Mouse (Mus musculus): ENCODE measurements around the gene Pde10a.

The Pde10a gene

GRCm38 (mm10) chr17:8965177-8965576 is 440.0 kb downstream of the Pde10a start:
- DNase-seq (ENCODE audit: low spot score in 2 of 2), result no peak

DNA sequence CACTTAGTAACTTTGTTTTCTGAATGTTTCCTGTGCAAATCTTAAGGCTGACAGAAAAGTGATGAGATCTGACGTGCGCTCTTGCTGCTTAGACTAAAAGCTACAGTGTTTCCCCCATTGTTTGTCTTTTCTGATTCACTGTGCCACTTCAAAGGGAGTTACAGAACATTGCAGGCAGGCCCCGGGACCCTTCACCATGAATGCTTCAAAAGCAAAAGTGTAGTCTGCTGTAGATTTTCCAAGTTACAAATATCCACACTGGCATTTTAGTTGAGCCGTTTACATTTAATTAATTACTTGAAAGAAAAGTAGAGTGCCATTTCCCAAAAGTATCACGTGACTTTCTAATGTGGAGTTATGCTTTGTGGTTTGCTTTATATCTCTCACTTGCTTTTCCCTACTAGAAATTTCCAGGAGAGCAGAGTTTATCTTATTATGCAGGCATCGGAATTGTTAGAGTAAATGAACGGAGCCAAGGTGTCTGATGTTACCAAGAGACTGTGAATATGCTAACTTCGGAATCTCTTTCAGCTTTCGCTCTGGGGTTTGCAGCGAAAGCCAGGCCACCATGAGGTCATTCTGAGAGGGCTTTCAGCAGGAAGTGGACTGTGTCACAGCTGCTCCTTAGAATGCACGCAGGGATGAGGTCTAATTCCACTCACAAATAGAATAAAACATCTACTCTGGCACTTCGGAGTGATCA is 447.1 kb downstream of the Pde10a start:
- DNase-seq (ENCODE audit: low spot score in 2 of 2), result no peak

- DNase-seq (ENCODE audit: low spot score in 2 of 2), result no peak
These were observed 448.2 kb downstream of the Pde10a start for GRCm38 (mm10) chr17:8973331-8973730.

DNA sequence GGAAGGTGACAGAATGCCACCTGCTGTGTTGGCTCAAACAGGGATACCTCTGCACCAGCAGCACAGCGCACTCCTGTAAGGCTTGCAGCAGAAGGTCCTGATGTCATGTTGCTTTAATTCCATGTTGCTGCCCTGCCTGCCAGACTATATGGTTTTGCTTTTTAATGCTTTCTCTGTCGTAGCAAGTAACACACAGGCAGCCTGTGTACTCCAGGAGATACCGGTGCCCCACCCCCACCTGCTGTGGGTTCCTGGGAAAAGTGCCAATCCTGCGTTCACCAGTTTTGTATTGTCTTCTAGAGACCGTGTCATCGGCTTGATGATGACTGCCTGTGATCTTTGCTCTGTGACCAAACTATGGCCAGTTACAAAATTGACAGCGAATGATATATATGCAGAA is 449.3 kb downstream of the Pde10a start:
- DNase-seq (ENCODE audit: low spot score in 2 of 2), result no peak

DNA sequence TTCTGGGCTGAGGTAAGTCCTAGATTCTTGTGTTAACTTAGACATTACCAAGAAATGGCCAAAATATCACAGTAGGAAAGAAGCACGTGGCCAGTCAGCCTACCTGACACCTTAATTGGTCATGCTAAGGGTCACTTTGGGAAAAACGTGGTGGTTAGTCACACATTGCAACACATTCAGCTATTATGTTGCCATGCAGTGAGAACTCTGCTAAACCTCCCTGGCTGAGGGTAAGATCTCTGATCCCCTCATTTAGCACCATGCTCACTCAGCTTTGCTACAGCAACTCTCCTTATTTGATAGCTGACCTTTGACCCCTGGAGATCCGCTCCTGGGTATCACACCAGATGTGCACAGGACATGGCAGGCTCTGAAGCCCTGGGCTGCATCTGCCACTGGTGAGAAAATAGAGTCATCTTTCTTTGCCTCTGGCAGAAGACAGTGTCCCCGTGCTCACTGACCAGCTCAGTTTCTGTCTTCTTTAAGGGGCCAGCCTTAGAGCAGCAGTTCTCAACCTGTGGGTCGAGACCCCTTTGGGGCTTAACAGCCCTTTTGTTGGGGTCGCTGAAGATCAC is 449.7 kb downstream of the Pde10a start:
- DNase-seq (ENCODE audit: low spot score in 2 of 2), result no peak

DNA sequence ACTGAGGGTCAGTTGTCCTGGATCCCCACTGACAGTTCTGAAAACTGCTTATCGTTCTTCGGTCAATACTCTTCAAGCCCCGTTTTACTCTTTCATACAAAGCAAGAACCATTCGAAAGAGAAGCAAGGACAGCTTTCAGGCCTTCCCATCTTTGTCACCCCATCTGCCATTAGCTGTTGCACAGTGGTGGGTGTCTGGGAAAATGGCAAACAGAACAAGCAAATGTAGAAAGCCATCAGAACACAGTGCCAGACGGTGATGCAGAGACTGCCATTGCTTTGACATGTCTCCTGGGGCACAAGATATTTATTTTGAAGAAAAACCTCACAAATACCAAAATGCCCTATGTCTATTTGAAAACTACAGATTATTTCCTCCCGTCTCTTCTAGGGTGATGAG is 451.6 kb downstream of the Pde10a start:
- DNase-seq (ENCODE audit: low spot score in 2 of 2), result no peak

DNA sequence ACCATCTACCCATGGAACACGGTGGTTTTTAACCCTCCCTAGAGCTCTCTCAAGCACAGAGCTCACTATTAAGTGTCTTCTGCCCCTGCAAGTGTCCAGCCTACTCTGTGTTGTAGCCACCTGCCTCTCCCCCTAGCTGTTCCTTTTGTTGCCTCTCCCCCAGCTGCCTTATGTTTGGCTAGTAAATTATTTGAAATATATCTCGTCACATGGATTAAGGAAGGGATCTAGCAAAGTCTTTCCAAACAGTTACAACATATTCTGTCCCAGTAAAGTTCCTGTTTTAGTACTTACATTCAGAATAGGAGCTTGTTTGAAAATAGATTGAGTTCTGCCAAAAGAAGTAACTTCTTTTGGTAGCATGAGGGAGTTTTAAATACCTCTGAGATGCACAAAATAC is 452.1 kb downstream of the Pde10a start:
- DNase-seq (ENCODE audit: low spot score in 2 of 2), result no peak

- no peak for DNase-seq (ENCODE audit: low spot score in 2 of 2)
These were observed 458.4 kb downstream of the Pde10a start for GRCm38 (mm10) chr17:8983576-8983975.

DNA sequence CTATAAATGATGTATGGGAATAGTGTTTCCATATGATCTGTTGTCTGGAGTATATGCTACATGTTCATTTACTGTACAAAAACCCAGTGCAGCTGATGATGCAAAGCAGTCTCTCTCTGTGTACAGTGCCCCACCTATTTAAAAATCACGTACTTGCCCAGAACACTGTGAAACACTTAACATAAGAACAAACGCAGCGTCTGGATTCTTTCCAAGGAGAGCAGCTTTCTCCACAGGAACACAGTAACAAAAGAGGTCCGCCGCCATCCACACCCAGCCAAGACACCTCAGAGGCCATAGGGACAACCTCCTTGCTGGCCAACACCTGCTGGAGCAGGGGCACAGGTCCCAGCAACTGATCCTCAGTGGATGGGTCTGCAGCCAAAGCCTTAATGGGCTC is 460.5 kb downstream of the Pde10a start:
- peak in 1 of 2 experiments; percentile 24 for DNase-seq (ENCODE audit: low spot score in 2 of 2)

DNA sequence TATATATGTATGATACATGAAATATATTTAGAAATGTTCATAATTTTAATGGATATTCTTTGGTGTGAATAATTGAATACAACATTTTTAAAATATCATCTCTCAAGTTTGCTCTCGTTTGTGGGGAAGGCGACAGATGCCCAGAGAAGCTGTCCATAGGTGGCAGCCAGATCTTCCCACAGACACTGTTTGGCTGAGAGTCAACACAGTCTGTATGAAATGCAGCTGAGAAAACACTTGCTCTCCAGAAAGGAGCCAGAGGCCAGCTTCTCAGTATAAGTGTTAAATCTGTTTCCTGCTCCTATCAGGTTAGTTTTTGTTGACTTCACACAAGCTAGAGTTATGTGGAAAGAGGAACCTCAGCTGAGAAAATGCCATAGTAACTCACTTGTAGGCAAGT is 461.4 kb downstream of the Pde10a start:
- DNase-seq (ENCODE audit: low spot score in 2 of 2), result peak; percentile 59 to 64

GRCm38 (mm10) chr17:8987369-8987768 is 462.2 kb downstream of the Pde10a start:
- no peak for DNase-seq (ENCODE audit: low spot score in 2 of 2)

DNA sequence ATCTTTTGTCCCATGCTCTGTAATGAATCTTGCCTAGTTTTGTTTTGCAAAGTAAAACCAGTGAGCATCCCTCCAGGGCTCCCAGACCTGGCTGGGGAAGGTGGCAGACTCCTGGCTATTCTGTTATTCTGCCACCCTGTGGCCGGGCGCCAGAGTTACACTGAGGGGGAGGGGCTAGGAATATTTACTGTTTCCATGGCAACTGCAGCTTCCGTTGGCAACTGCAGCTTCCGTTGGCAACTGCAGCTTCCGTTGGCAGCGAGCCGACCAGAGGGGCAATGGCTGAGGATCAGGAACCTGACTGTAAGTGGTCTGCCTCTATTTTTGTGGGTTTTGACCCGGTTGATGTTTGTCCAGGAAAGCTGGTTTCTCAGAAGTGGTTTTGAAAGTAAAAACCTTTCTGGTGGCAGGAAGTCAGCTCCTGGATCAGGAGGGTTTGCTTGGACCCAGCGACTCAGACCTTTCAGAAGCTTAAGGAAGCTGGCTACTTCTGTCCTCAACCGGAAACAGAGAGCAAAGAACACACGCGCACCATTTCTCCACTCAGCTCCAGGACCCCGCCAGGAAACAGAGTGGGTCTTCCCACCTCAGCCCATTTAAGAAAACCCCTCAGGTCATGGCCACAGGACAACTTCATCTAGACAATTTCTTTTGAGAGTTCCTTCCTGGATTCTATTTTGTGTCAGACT is 463.1 kb downstream of the Pde10a start, which contains the start of gene 1700010I14Rik:
Gene 1700010I14Rik (plus strand): TSS at position 215 of the 689 bp plus-strand sequence.
- peak; percentile 88 to 90 for DNase-seq (ENCODE audit: low spot score in 2 of 2)

DNA sequence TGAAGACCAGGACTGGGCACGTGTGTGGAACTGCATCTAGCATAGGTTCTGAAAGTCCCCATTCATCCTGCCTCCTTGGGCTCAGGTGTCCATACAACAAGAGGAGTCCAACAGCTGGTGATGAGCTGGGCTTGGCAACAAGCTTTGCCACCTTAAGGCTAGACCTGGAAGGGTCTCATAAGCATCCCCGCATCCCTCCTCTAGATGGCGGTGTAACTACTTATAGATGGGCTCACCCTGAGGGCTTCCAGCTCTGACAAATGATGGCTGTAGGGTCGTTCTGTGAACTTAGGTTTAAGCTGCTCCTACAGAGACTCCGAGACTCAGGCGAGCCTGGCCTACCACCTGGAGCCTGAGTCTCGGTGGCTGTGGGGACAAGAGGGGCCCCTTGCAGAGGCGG is 466.0 kb downstream of the Pde10a start:
- peak; percentile 37 to 42 for DNase-seq (ENCODE audit: low spot score in 2 of 2)

- no peak for DNase-seq (ENCODE audit: low spot score in 2 of 2)
These were observed 470.2 kb downstream of the Pde10a start for GRCm38 (mm10) chr17:8995344-8995743.

DNA sequence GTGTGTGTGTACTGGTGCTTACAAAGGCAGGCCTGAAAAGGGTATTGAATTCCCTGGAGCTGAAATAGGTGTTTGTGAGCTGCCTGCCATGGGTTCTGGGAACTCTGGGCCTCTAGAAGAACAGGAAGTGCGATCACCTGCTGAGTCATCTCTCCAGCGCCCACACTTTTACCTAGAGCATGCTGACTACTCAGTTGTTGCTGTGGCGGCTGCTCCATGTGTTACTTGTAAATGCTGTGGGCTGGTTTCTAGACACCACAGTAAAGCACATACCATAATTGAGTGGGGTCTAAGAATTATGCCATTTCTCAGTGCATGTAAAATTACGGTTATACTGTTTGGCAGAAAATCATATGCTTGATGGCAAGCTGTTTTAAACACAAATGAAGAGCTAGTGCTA is 477.3 kb downstream of the Pde10a start:
- DNase-seq (ENCODE audit: low spot score in 2 of 2), result peak; percentile 65 to 71

GRCm38 (mm10) chr17:9004516-9004915 is 479.3 kb downstream of the Pde10a start:
- DNase-seq (ENCODE audit: low spot score in 2 of 2), result no peak

DNA sequence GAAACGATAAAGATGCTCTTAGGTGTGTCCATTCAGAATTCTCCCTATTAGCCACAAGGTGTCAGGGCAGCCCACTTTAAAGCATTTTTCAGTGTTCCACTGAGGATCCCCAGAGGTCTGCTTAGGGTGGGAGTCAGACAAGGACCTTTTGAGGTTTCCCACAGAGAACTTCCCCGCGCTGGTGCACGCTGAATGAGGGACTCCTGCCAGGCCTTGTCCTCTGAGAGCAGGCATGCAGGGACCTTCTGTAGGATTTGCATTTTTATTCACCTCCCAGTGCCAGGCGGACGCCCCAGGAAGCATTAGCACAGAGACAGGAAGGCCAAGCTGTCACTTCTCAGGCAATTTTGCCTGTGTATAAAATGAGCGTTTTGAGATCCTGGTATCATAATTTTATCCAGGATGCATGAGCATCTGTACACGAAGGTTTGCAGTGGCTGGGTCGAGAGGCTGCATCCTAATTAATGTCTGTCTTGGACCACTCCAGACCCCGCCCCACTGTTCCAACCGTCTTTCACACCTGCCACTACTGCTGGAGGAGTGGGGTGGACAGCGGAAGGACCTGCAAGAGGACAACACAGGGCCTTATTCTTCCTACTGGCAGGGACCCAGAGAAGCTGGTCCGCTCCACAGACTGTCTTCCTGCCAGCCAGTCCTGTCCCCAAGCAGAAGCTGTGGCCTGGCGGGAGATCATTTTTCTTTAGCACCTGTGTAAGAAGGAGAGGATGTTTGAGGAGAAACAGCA is 498.2 kb downstream of the Pde10a start:
- DNase-seq (ENCODE audit: low spot score in 2 of 2), result peak in 1 of 2 experiments; percentile 22

DNA sequence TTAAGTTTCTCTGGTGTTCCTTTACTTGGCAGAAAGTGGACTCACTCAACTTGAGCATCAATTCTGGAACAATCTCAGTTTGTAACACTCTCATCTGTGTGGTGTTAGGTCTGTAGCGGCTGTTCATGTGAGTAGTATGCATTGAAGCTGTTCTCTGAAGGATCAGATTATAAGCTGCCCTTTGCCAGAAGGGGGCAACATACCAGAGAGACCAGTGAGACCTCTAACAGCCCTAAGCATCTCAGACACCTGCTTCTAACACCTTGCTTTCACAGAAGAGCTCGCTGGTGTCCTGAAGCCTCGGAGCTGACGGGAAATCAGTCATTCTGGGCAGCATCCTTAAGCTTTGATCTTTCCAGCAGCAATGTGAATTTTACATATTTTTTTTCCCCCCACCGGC is 505.0 kb downstream of the Pde10a start:
- DNase-seq (ENCODE audit: low spot score in 2 of 2), result no peak

DNA sequence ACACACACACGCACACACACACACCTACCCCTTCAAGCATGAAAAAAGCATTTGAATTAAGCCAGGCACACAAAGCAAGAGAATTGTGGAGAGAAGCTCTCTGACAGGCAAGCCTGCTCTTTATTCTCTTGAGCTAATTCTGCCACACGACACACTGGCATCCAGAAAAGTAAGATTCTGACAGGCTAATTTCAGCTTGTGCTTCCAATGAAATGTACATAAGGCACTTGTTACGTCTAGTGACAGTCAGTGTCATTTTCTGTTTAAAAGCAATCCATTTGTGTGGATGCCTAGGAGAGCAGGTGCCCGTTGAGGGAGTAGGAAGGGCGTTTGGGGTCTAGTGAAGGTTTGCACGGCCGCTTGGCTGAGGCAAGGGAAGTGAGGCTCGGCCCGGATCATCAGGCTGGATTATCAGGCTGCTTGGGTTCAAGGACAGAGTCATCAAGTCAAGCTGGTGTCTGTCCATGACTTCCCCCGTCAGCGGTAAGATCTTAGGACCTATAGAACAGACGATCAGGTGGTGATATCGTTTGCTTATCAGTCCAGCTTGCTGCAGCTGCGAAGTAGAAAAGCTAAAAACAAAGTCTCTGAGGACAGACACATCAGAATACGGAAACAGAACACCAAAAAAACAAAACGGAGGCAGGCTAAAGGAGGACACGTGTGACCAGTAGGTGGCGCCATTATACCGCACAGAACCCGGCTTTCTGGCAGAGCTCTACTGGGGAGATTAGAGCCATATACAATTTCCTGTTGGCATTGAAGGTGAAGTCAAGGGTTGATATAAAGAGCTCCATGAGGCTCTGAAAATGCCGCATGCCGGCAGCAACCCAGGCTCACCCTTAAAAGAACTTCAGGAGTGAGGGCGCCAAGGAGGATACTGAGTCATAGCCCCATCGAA is 506.3 kb downstream of the Pde10a start:
- DNase-seq (ENCODE audit: low spot score in 2 of 2), result peak; percentile 89 to 93

- DNase-seq (ENCODE audit: low spot score in 2 of 2), result peak; percentile 45 to 48
These were observed 507.3 kb downstream of the Pde10a start for GRCm38 (mm10) chr17:9032362-9033044.

DNA sequence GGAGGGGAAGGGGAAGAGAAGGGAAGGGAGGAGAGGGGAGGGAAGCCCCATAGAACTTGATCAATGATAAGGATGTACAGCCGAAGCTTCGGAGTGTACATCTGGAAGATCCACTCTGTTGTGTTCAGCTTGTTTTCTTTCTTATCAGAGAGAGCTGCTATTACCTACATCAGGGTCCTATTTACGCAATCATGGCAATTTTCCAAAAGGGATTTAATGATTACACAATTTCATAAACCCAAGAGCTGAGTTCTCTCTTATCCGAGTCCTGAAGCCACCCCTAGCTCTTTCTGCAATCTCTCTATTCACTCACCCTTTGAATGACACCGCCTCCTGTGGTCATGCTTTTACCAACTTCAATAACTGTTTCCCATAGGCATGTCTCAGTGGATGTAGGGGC is 508.3 kb downstream of the Pde10a start:
- no peak for DNase-seq (ENCODE audit: low spot score in 2 of 2)
